Mouse (Mus musculus): Measurements from ENCODE around the gene E130114P18Rik. TPM values are rescaled to one million over a fixed set of nuclear protein-coding genes. Genes with fewer than 3 reads are reported as not detected.

Gene E130114P18Rik
- polyA plus RNA-seq, 1 experiment from 2014 or later, result 0.54 TPM

- H3K4me2 ChIP-seq (replicated peaks; ENCODE audit: low read depth, low read length), result peak overlapping the region; percentile 85
- peak overlapping the region; percentile 93 for H3K9ac ChIP-seq (replicated peaks; ENCODE audit: low read length)
- H3K9me3 ChIP-seq (ENCODE audit: low read length), result no peaks in the 10 kb centered on the region
- H3K4me3 ChIP-seq (ENCODE audit: low read length), result peak overlapping the region; percentile 80
- H3K27ac ChIP-seq (ENCODE audit: low read length), result peak overlapping the region; percentile 81
- H3K36me3 ChIP-seq (ENCODE audit: insufficient read depth, low read length), result 0 out of 2 replicates have a peak, but pooled peaks cover 5% of the 10 kb centered on the region
- H3K4me1 ChIP-seq (ENCODE audit: insufficient read depth, low read length), result peaks cover 21% of the 10 kb centered on the region
- ATAC-seq (ENCODE audit: low FRiP score, low TSS enrichment), result no peak
- peaks cover 33% of the 10 kb centered on the region for H3K27me3 ChIP-seq (ENCODE audit: insufficient read depth, low read length)
- WGBS, result 7% methylated on average over 18 of the region's 18 CpGs
Measured at GRCm38 (mm10) chr4:97779003-97779930, 1.4 kb upstream of the E130114P18Rik start.

GRCm38 (mm10) chr4:97778211-97779002, 529 bp upstream of the E130114P18Rik start:
- ATAC-seq (ENCODE audit: low FRiP score, low TSS enrichment), result no peak
- Histone ChIP-seq H3K36me3 (ENCODE audit: insufficient read depth, low read length) (0 out of 2 replicates have a peak, but pooled peaks cover 4% of the 10 kb centered on the region), H3K4me2 (replicated peaks; ENCODE audit: low read depth, low read length) (peak overlapping the region; percentile 85), H3K9ac (replicated peaks; ENCODE audit: low read length) (peak overlapping the region; percentile 93), H3K4me1 (ENCODE audit: insufficient read depth, low read length) (peaks cover 24% of the 10 kb centered on the region), H3K9me3 (ENCODE audit: low read length) (no peaks in the 10 kb centered on the region), H3K27ac (ENCODE audit: low read length) (peak overlapping the region; percentile 81), H3K4me3 (ENCODE audit: low read length) (peak overlapping the region; percentile 80), H3K27me3 (ENCODE audit: insufficient read depth, low read length) (peaks cover 36% of the 10 kb centered on the region)
- under 1% methylated on average over 75 of the region's 94 CpGs for WGBS

DNA sequence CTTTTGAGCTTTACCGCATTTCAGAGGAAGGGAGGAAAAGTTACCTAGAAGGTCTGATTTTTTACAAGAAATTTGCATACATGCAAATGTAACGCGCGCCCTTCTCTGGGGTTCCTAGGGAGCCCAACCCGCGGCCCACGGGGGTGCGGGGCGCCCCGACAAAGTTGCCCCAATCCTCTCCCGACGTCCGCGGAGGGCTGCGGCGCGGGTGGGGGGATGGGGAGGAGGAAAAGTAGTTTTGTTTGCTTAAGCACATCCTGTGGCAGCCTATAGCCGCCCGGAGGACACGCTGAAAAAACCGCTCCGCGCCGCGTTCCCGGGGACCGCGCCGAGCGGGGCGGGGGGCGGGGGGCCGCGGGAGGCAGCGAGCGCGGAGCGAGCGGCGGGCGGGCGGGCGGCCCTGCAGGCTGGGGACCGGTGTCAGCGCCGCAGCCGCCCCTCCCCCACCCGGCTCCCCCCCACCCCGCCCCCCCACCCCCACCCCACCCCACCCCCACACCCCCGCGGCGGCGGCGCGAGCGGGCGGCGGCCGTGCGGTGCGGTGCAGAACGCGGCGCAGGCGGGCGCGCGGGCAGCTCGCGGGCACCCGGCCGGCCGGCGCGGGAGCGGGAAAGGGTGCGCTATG, 685 bp downstream of the E130114P18Rik start:
- Histone ChIP-seq H3K36me3 (ENCODE audit: insufficient read depth, low read length) (no peaks in the 10 kb centered on the region), H3K4me1 (ENCODE audit: insufficient read depth, low read length) (peaks cover 24% of the 10 kb centered on the region), H3K4me2 (replicated peaks; ENCODE audit: low read depth, low read length) (peak overlapping the region; percentile 85), H3K9ac (replicated peaks; ENCODE audit: low read length) (peak overlapping the region; percentile 93), H3K27ac (ENCODE audit: low read length) (peak overlapping the region; percentile 81), H3K27me3 (ENCODE audit: insufficient read depth, low read length) (peaks cover 29% of the 10 kb centered on the region), H3K4me3 (ENCODE audit: low read length) (peak overlapping the region; percentile 80), H3K9me3 (ENCODE audit: low read length) (no peaks in the 10 kb centered on the region)
- 0% methylated on average over 58 of the region's 77 CpGs for WGBS
- peak; percentile 58 for ATAC-seq (ENCODE audit: low FRiP score, low TSS enrichment)

DNA sequence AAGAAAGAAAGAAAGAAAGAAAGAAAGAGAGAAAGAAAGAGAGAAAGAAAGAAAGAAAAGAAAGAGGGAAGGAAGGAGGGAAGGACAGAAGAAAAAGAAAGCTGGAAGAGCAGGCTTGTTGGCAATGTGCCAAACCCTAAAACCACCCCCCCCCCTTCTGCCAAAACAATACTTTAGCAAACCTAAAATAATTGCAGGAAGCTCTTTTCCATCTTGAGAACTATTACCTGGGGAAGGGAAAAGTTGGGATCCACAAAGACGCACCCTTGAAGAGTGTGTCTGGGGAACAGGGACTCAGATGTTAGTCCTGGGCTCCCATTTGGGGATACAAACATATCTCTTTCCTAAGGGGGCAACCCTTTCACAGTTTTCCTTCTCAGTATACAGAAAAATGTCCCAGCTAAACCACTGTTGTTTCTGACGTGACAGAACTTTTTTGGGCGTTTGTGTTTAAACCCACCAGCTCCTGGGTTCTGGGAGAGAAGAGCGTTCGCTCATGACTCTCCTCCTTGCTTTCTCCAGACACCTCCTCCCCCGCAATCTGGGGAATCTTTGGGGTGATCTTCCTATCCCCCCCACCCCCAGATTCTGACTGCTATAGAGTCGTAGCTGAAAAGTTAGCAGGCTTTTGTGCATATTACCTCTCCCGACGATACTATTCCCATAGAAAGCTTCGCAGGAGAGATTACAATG, 1.3 kb downstream of the E130114P18Rik start:
- Histone ChIP-seq H3K27me3 (ENCODE audit: insufficient read depth, low read length) (peaks cover 26% of the 10 kb centered on the region), H3K9me3 (ENCODE audit: low read length) (no peaks in the 10 kb centered on the region), H3K36me3 (ENCODE audit: insufficient read depth, low read length) (no peaks in the 10 kb centered on the region), H3K4me1 (ENCODE audit: insufficient read depth, low read length) (peaks cover 27% of the 10 kb centered on the region), H3K9ac (replicated peaks; ENCODE audit: low read length) (peak overlapping the region; percentile 93), H3K4me3 (ENCODE audit: low read length) (peak overlapping the region; percentile 80), H3K4me2 (replicated peaks; ENCODE audit: low read depth, low read length) (peak overlapping the region; percentile 85), H3K27ac (ENCODE audit: low read length) (peak overlapping the region; percentile 81)
- under 1% methylated on average over 10 of the region's 10 CpGs for WGBS
- no peak for ATAC-seq (ENCODE audit: low FRiP score, low TSS enrichment)

- Histone ChIP-seq H3K36me3 (ENCODE audit: insufficient read depth, low read length) (no peaks in the 10 kb centered on the region), H3K4me2 (replicated peaks; ENCODE audit: low read depth, low read length) (peak overlapping the region; percentile 85), H3K9me3 (ENCODE audit: low read length) (no peaks in the 10 kb centered on the region), H3K27me3 (ENCODE audit: insufficient read depth, low read length) (peaks cover 22% of the 10 kb centered on the region), H3K27ac (ENCODE audit: low read length) (peak overlapping the region; percentile 76), H3K9ac (replicated peaks; ENCODE audit: low read length) (peak overlapping the region; percentile 60), H3K4me3 (ENCODE audit: low read length) (peak overlapping the region; percentile 21), H3K4me1 (ENCODE audit: insufficient read depth, low read length) (peaks cover 29% of the 10 kb centered on the region)
- no peak for ATAC-seq (ENCODE audit: low FRiP score, low TSS enrichment)
- 2% methylated on average over 20 of the region's 20 CpGs for WGBS
Measured at GRCm38 (mm10) chr4:97775494-97776265, 2.2 kb downstream of the E130114P18Rik start.

- peaks cover 19% of the 10 kb centered on the region for H3K27me3 ChIP-seq (ENCODE audit: insufficient read depth, low read length)
- peaks cover 29% of the 10 kb centered on the region for H3K4me1 ChIP-seq (ENCODE audit: insufficient read depth, low read length)
- peak overlapping the region; percentile 6 for H3K9ac ChIP-seq (replicated peaks; ENCODE audit: low read length)
- peak overlapping the region; percentile 21 for H3K4me3 ChIP-seq (ENCODE audit: low read length)
- H3K36me3 ChIP-seq (ENCODE audit: insufficient read depth, low read length), result no peaks in the 10 kb centered on the region
- peak overlapping the region; percentile 64 for H3K27ac ChIP-seq (ENCODE audit: low read length)
- WGBS, result under 1% methylated on average over 13 of the region's 13 CpGs
- H3K4me2 ChIP-seq (replicated peaks; ENCODE audit: low read depth, low read length), result peak overlapping the region; percentile 85
- no peak for ATAC-seq (ENCODE audit: low FRiP score, low TSS enrichment)
- H3K9me3 ChIP-seq (ENCODE audit: low read length), result no peaks in the 10 kb centered on the region
Measured at GRCm38 (mm10) chr4:97775059-97775458, 2.8 kb downstream of the E130114P18Rik start.

DNA sequence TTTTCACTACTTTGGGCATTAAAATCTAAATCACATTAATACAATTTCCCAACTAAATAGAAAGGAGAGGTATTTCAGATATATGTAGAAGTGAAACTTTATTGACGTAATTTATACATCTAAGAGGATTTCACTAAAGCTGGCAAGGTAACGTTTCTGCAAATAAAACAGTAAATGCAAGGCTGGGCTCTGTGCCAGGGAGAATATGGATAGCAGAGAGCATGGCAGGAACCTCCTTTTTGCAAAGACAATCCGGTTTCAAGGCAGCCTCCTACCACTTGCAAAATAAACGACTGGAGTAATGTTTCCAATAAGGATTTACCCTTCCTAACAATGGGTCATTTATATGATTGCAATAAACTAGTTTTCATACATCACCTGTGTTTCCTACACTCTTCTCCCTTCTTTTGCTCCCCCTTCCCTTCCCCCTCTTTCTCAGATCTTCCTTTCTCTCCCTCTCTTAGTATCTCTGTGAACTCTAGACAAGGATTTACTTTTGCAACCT, 3.4 kb downstream of the E130114P18Rik start:
- Histone ChIP-seq H3K4me1 (ENCODE audit: insufficient read depth, low read length) (peaks cover 29% of the 10 kb centered on the region), H3K36me3 (ENCODE audit: insufficient read depth, low read length) (no peaks in the 10 kb centered on the region), H3K4me3 (ENCODE audit: low read length) (peak overlapping the region; percentile 21; the same call in 1 of the 2 replicates), H3K4me2 (replicated peaks; ENCODE audit: low read depth, low read length) (peak overlapping the region; percentile 85), H3K9ac (replicated peaks; ENCODE audit: low read length) (peak overlapping the region; percentile 6; the same call in 1 of the 2 replicates), H3K27me3 (ENCODE audit: insufficient read depth, low read length) (peaks cover 17% of the 10 kb centered on the region), H3K9me3 (ENCODE audit: low read length) (no peaks in the 10 kb centered on the region), H3K27ac (ENCODE audit: low read length) (peak overlapping the region; percentile 64)
- WGBS, result 16% methylated on average over 4 of the region's 4 CpGs
- ATAC-seq (ENCODE audit: low FRiP score, low TSS enrichment), result no peak

- H3K9me3 ChIP-seq (ENCODE audit: low read length), result no peaks in the 10 kb centered on the region
- peak overlapping the region; percentile 48; the same call in 1 of the 2 replicates for H3K4me3 ChIP-seq (ENCODE audit: low read length)
- peak overlapping the region; percentile 80; the same call in 1 of the 2 replicates for H3K27ac ChIP-seq (ENCODE audit: low read length)
- H3K4me2 ChIP-seq (replicated peaks; ENCODE audit: low read depth, low read length), result peak overlapping the region; percentile 65
- H3K36me3 ChIP-seq (ENCODE audit: insufficient read depth, low read length), result no peaks in the 10 kb centered on the region
- peaks cover 15% of the 10 kb centered on the region for H3K27me3 ChIP-seq (ENCODE audit: insufficient read depth, low read length)
- no peak for ATAC-seq (ENCODE audit: low FRiP score, low TSS enrichment)
- H3K4me1 ChIP-seq (ENCODE audit: insufficient read depth, low read length), result peaks cover 29% of the 10 kb centered on the region
- 57% methylated on average over 2 of the region's 2 CpGs for WGBS
- H3K9ac ChIP-seq (replicated peaks; ENCODE audit: low read length), result no peak overlapping the region
Measured at GRCm38 (mm10) chr4:97773791-97774190, 4.1 kb downstream of the E130114P18Rik start.

All from kidney, embryonic 16.5 days (tissue).